Mouse (Mus musculus) brain, embryonic 14.5 days (tissue): ENCODE data around the gene Unc50.

Experiments
- CTCF ChIP-seq: fragments of 200-500 bp; IDR thresholded peaks from 2 replicates; pipeline ENCODE4 v1.5.1; 2012; ENCODE audit warnings: inconsistent platforms, mild to moderate bottlenecking, moderate library complexity, borderline replicate concordance; ENCODE audit not compliant: insufficient read depth, insufficient read length; ENCODE audit errors: extremely low read depth
- POLR2A ChIP-seq: fragments of 200-500 bp; IDR thresholded peaks from 2 replicates; pipeline ENCODE4 v1.6.1; 2012; ENCODE audit warnings: mild to moderate bottlenecking, inconsistent platforms, borderline replicate concordance; ENCODE audit not compliant: poor library complexity, insufficient read depth, insufficient read length, severe bottlenecking; ENCODE audit errors: extremely low read depth

DNA sequence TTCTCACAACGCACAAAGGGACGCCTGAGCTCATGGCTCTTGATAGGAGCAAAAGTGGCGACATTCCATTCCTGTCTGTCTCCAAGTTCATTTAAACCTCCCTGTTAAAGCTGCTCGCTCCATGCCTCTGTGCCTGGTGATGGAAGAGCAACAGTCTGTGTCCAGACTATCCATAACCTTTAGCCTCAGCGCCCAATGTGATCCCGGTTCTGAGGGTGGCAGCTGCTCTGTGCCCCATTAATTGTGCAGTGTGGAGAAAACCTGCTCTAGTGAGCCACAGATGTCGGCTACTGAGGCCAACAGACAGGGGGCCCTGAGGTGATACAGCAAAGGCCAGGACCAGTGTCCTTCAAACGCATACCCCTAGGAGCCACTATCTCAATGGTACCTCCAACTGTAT, 30.2 kb upstream of the Unc50 start:
- TF ChIP-seq CTCF (no peak), POLR2A (no peak)
